Mouse (Mus musculus) midbrain, embryonic 12.5 days (tissue): ENCODE data around the gene D430042O09Rik. TPM values are rescaled to one million over a fixed set of nuclear protein-coding genes. Genes with fewer than 3 reads are reported as not detected.
A peak's percentile ranks its signal among the peaks of the same experiment; 100 is the strongest.

Experiments
- ATAC-seq: fragments of 200-750 bp; cut with Nextera tagmentation; 2 replicates; pipeline ENCODE4 v1.8.0; 2017; ENCODE audit warnings: low read depth, moderate TSS enrichment, moderate library complexity; ENCODE audit not compliant: low FRiP score
- H3K27ac ChIP-seq: fragments of 300-500 bp; sonication (generic); replicated peaks from 2 replicates; pipeline ENCODE4 v1.5.1; 2016; ENCODE audit warnings: mild to moderate bottlenecking
- H3K27me3 ChIP-seq: fragments of 300-500 bp; sonication (generic); 2 replicates; pipeline ENCODE4 v1.6.1; 2016; ENCODE audit warnings: mild to moderate bottlenecking
- H3K36me3 ChIP-seq: fragments of 300-500 bp; sonication (generic); 2 replicates; pipeline ENCODE4 v1.6.1; 2016
- H3K4me1 ChIP-seq: fragments of 300-500 bp; sonication (generic); 2 replicates; pipeline ENCODE4 v1.6.1; 2016
- H3K4me2 ChIP-seq: fragments of 300-500 bp; sonication (generic); replicated peaks from 2 replicates; pipeline ENCODE4 v1.6.1; 2016; ENCODE audit warnings: mild to moderate bottlenecking, moderate library complexity
- H3K4me3 ChIP-seq: fragments of 300-500 bp; sonication (generic); 2 replicates; pipeline ENCODE4 v1.5.1; 2016; ENCODE audit warnings: mild to moderate bottlenecking
- H3K9ac ChIP-seq: fragments of 300-500 bp; sonication (generic); replicated peaks from 2 replicates; pipeline ENCODE4 v1.6.1; 2016; ENCODE audit warnings: mild to moderate bottlenecking, moderate library complexity
- H3K9me3 ChIP-seq: fragments of 300-500 bp; sonication (generic); 2 replicates; pipeline ENCODE4 v1.6.1; 2016; ENCODE audit warnings: mild to moderate bottlenecking
- WGBS: fragments of 180-500 bp; shearing (Covaris S2); methylation state at CpG from one replicate; pipeline ENCODE4 v1.1.7; 2016; 5-methylcytosine and 5-hydroxymethylcytosine counted together
- polyA plus RNA-seq: library from polyadenylated mRNA; unstranded; fragments of >200 nt; fragmentation: Nextera tagmentation; extraction: Ambion mirVana; gene quantifications from 2 replicates; pipeline ENCODE4 v1.2.1, GENCODE M21; 2016

D430042O09Rik gene
- polyA plus RNA-seq, 1 experiment from 2014 or later: 10.2 TPM

DNA sequence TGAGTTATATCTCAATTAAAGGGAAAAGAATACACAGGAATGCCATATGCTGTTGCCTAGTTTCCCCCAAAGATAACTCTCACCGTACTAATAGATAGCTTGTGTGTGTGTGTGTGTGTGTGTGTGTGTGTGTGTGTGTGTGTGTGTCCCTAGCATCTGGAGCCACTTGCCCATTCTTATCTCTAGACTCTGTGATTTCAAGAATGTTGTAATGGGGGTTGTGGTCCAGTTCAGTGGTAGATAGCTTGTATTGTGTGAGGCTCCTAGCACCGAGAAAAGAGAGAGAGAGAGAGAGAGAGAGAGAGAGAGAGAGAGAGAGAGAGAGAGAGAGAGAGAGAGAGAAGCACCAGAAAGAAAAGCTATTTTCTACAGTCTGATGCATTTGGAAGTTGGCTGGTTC is 118.7 kb downstream of the D430042O09Rik start:
- WGBS: 87% methylated on average over 2 of the region's 2 CpGs
- ATAC-seq: no peak
- Histone ChIP-seq H3K27me3 (no peaks in the 10 kb centered on the region), H3K36me3 (no peaks in the 10 kb centered on the region), H3K4me1 (peaks cover 12% of the 10 kb centered on the region), H3K4me2 (no peak overlapping the region), H3K4me3 (no peak overlapping the region), H3K27ac (no peak overlapping the region), H3K9ac (no peak overlapping the region), H3K9me3 (no peaks in the 10 kb centered on the region)

DNA sequence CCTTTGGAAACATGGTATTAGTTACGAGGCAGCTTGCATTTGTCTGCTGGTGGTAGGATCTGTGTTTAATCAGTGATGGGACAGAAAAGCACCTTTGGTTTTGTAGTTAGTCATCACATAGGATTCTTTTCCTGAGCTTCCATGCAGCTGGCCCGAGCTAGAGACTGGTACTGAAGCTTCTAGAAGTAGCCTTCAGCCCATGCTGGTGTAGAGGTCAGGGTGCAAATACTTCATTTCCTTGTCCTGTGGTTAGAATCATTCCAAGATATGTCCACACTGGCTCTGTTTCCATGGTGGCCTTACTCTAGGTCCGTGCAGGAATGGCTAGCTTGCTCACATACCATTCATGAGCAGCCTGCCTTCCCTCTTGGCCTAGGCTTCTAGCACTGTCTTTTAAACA is 119.2 kb downstream of the D430042O09Rik start:
- no peak overlapping the region for H3K9ac ChIP-seq
- no peaks in the 10 kb centered on the region for H3K36me3 ChIP-seq
- H3K27ac ChIP-seq: no peak overlapping the region
- no peaks in the 10 kb centered on the region for H3K9me3 ChIP-seq
- 73% methylated on average over 3 of the region's 3 CpGs for WGBS
- peaks cover 12% of the 10 kb centered on the region for H3K4me1 ChIP-seq
- no peak overlapping the region for H3K4me3 ChIP-seq
- H3K4me2 ChIP-seq: no peak overlapping the region
- no peak for ATAC-seq
- H3K27me3 ChIP-seq: no peaks in the 10 kb centered on the region

- Histone ChIP-seq H3K4me3 (no peak overlapping the region), H3K27ac (no peak overlapping the region), H3K36me3 (no peaks in the 10 kb centered on the region), H3K27me3 (no peaks in the 10 kb centered on the region), H3K4me1 (peaks cover 12% of the 10 kb centered on the region), H3K4me2 (no peak overlapping the region), H3K9me3 (no peaks in the 10 kb centered on the region), H3K9ac (no peak overlapping the region)
- 75% methylated on average over 9 of the region's 9 CpGs for WGBS
- ATAC-seq: no peak
Measured at GRCm38 (mm10) chr7:125827420-125827819, 119.7 kb downstream of the D430042O09Rik start.

DNA sequence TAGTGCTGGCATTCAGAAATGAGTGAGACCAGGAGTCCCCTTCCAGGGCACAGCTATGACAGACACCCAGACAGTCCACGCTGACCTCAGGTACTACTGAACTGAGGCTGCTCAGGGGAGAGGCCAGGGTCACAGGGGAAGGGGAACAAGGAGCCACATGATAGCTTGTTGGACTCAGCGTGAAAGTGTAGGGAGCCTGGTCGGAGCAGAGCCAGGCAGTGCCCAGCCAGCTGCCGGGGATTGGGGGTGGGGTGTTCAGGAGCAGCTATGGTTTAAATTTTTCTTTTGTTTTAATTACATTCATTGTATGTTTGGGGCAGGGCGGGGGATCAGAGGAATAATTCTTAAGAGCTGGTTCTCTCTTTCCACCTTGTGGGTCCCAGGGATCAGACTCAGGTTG is 120.9 kb downstream of the D430042O09Rik start:
- Histone ChIP-seq H3K27me3 (no peaks in the 10 kb centered on the region), H3K36me3 (no peaks in the 10 kb centered on the region), H3K4me1 (peaks cover 12% of the 10 kb centered on the region), H3K4me3 (no peak overlapping the region), H3K27ac (no peak overlapping the region), H3K9me3 (no peaks in the 10 kb centered on the region), H3K4me2 (no peak overlapping the region), H3K9ac (no peak overlapping the region)
- 85% methylated on average over 5 of the region's 5 CpGs for WGBS
- no peak for ATAC-seq

DNA sequence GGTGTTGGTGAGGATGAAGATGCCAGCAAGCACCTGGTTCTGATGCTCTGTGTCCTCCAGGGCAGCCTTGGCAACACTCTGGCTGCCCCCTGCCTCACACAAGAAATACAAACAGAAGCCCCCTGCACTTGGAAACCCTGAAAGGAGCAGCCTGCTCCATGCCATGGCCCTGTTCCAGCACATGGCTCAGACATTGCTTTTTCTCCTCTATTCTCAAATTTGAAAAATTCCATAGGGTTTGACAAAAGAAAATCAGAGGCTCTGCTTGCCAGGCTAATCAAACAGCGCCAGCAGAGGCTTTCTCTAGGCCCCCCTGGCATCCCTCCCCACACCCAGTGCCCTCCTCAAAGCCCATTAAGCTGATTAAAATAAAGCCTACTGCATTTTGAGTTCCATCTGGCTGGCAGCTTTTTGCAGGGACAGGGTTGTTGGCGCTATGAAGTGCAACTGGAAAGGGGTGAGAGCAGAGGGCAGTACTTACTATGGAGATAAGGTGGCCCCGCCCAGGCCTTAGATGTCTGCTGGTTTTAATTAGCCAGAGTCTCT is 121.5 kb downstream of the D430042O09Rik start:
- Histone ChIP-seq H3K27me3 (no peaks in the 10 kb centered on the region), H3K4me2 (no peak overlapping the region)
- WGBS: 62% methylated on average over 3 of the region's 3 CpGs

GRCm38 (mm10) chr7:125832767-125833166 is 125.1 kb downstream of the D430042O09Rik start:
- WGBS: 56% methylated on average over 1 of the region's 1 CpGs
- H3K4me1 ChIP-seq: peaks cover 19% of the 10 kb centered on the region
- no peak for ATAC-seq
- H3K4me3 ChIP-seq: no peak overlapping the region
- H3K9ac ChIP-seq: no peak overlapping the region
- no peaks in the 10 kb centered on the region for H3K36me3 ChIP-seq
- no peak overlapping the region for H3K4me2 ChIP-seq
- H3K27me3 ChIP-seq: no peaks in the 10 kb centered on the region
- H3K27ac ChIP-seq: no peak overlapping the region
- no peaks in the 10 kb centered on the region for H3K9me3 ChIP-seq

More for the DNA sequence above, 121.5 kb downstream of the D430042O09Rik start:
- H3K9me3 ChIP-seq: no peaks in the 10 kb centered on the region
- H3K4me1 ChIP-seq: peaks cover 12% of the 10 kb centered on the region
- ATAC-seq: no peak
- H3K9ac ChIP-seq: no peak overlapping the region
- H3K36me3 ChIP-seq: no peaks in the 10 kb centered on the region
- no peak overlapping the region for H3K27ac ChIP-seq
- H3K4me3 ChIP-seq: no peak overlapping the region

- 92% methylated on average over 2 of the region's 2 CpGs for WGBS
Measured at GRCm38 (mm10) chr7:125833471-125833870, 125.8 kb downstream of the D430042O09Rik start.

DNA sequence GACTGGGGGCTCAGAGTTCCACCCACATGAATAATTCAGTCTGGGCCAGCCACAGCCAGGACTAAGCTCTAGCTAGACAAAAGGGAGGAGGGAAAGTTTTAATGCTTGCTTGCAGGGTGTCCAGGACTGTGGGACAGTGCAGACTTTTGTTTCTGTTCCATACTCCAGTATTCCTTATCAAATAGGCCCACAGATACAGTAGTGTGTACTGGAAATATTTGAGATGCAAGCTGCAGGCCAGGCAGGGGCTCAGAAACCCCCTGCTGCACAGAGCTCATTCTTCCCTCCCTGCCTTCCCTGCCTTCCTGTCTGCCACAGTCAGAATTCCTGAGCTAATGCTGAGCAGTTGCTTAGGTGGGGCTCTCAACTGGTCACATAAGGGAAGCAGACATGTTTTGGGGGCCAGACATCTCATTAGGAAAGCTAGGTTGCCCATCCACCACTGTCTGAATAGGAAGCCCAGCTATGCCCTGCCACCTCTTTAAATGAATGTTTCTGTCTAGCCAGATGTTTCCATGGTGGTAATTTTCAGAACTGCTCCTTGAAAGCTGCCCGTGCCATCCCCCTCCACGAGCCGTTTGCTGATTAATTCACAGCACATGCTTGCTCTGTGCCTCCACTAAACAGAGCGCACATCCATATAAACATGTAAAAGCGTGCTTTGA is 130.5 kb downstream of the D430042O09Rik start:
- 0 out of 2 replicates have a peak overlapping the region, but pooled peaks have one; percentile 28 for H3K9ac ChIP-seq
- no peaks in the 10 kb centered on the region for H3K27me3 ChIP-seq
- 0 out of 2 replicates have a peak overlapping the region, but pooled peaks have one; percentile 2 for H3K4me2 ChIP-seq
- H3K4me1 ChIP-seq: peaks cover 21% of the 10 kb centered on the region
- H3K27ac ChIP-seq: peak overlapping the region; percentile 82
- no peak overlapping the region for H3K4me3 ChIP-seq
- peak; percentile 71 for ATAC-seq
- 23% methylated on average over 5 of the region's 5 CpGs for WGBS
- no peaks in the 10 kb centered on the region for H3K9me3 ChIP-seq
- peaks cover 12% of the 10 kb centered on the region; the same call in 1 of the 2 replicates for H3K36me3 ChIP-seq

More at GRCm38 (mm10) chr7:125833471-125833870, 125.8 kb downstream of the D430042O09Rik start:
- H3K36me3 ChIP-seq: no peaks in the 10 kb centered on the region
- no peak overlapping the region for H3K4me2 ChIP-seq
- H3K27me3 ChIP-seq: no peaks in the 10 kb centered on the region
- peaks cover 23% of the 10 kb centered on the region for H3K4me1 ChIP-seq
- no peak overlapping the region for H3K4me3 ChIP-seq
- no peaks in the 10 kb centered on the region for H3K9me3 ChIP-seq
- no peak for ATAC-seq
- no peak overlapping the region for H3K27ac ChIP-seq
- no peak overlapping the region for H3K9ac ChIP-seq

DNA sequence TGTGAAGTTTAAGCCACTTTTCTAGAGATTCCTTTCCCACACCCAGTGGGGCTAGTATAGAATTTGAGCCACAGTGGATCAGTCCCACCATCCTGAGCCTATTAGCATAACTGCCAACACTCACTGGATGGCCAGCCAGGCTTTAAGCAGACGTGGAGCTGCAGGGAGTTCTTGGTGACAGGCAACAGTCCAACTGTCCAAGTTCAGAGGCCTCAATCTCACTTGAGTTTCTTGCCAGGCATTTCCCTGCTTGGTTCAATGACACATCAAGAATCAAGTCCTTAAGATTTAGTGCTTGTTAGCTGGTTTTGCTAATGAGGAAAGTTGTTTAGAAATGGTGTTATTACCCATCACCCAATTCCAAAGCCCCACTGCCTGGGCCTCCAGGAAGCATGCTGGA is 137.9 kb downstream of the D430042O09Rik start:
- H3K4me1 ChIP-seq: no peaks in the 10 kb centered on the region
- WGBS: 55% methylated on average over 1 of the region's 1 CpGs
- H3K27ac ChIP-seq: no peak overlapping the region
- H3K4me2 ChIP-seq: no peak overlapping the region
- peaks cover 25% of the 10 kb centered on the region; the same call in 1 of the 2 replicates for H3K36me3 ChIP-seq
- no peaks in the 10 kb centered on the region for H3K27me3 ChIP-seq
- ATAC-seq: no peak
- no peak overlapping the region for H3K4me3 ChIP-seq
- H3K9ac ChIP-seq: no peak overlapping the region
- no peaks in the 10 kb centered on the region for H3K9me3 ChIP-seq

DNA sequence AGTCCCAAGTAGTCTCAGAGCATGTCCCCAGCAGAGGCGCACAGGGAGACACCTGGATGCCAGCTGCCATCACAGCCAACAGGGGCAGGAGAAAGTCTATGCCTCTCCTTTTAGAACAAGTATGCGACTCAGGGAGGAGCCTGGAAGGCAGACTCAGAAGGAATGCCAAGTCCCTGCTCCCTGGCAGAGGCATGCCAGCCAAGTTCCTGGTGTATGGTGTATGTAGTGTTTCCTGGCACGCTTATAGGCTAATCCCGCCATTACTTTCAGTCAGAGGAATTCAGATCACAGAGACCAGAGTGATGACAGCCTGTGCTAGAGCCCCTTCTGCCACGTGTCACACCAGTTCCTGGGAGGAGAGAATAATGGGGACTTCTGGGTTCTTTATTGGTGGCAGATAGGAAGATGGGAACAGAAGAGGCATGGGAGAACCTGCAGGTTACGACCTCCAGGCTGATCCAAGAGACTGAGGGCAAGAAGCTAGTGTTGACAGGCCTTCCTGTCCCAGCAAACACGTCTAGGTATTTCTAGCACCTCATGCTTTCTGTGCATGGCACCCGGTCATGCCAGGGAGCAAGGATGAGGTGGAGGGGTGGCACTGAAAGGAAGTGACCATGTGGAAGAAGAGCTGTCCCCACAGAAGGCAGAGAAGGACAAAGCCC is 139.3 kb downstream of the D430042O09Rik start:
- no peak for ATAC-seq
- Histone ChIP-seq H3K36me3 (peaks cover 29% of the 10 kb centered on the region; the same call in 1 of the 2 replicates), H3K9ac (no peak overlapping the region), H3K9me3 (no peaks in the 10 kb centered on the region), H3K27me3 (no peaks in the 10 kb centered on the region), H3K4me3 (no peak overlapping the region), H3K4me1 (no peaks in the 10 kb centered on the region), H3K27ac (no peak overlapping the region), H3K4me2 (no peak overlapping the region)
- WGBS: 85% methylated on average over 8 of the region's 8 CpGs

DNA sequence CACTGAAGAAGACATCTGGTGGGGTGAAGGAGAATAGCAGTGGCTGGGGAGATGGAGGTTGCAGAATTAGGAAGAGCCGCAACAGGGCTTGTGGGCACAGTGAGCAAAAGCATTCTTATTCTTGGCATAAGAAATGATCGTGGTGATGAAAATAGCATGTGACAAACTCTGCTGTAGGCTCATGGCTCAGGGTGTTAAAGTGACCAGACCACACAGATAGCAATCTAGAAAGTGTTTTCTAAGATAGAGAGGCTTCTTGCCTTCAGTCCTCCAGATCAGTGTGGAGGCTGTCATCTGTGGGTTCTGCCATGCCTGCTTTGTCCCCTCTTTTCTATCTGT is 139.8 kb downstream of the D430042O09Rik start:
- WGBS: 97% methylated on average over 2 of the region's 2 CpGs
- Histone ChIP-seq H3K9ac (no peak overlapping the region), H3K27me3 (no peaks in the 10 kb centered on the region), H3K27ac (no peak overlapping the region), H3K36me3 (peaks cover 24% of the 10 kb centered on the region; the same call in 1 of the 2 replicates), H3K9me3 (no peaks in the 10 kb centered on the region), H3K4me2 (no peak overlapping the region), H3K4me1 (no peaks in the 10 kb centered on the region), H3K4me3 (no peak overlapping the region)
- no peak for ATAC-seq

DNA sequence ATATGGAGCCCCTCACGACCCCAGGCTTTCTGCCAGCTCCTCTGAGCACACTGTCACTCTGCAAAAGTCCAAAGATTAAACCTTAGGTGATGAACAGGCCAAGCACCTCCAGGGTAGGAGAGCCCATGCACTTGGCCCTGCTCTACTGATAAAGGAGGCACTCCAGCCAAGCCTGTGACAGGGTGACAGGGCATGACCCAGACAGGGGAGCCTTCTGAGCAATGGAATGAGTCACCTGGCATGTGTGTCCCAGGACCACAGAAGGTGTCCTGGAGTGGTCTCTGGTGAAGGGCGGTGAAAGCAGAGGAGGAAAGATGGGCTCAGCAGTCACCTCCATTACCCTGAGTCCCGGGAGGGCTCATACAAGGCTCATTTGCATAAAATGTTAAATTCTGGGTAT is 151.9 kb downstream of the D430042O09Rik start:
- no peaks in the 10 kb centered on the region for H3K9me3 ChIP-seq
- H3K4me2 ChIP-seq: no peak overlapping the region
- no peak overlapping the region for H3K4me3 ChIP-seq
- H3K27me3 ChIP-seq: no peaks in the 10 kb centered on the region
- peaks cover 3% of the 10 kb centered on the region; the same call in 1 of the 2 replicates for H3K4me1 ChIP-seq
- H3K9ac ChIP-seq: no peak overlapping the region
- peaks cover 5% of the 10 kb centered on the region; the same call in 1 of the 2 replicates for H3K36me3 ChIP-seq
- WGBS: 81% methylated on average over 3 of the region's 3 CpGs
- no peak for ATAC-seq
- H3K27ac ChIP-seq: no peak overlapping the region
